Mouse (Mus musculus) regulatory T cell (primary cell): ENCODE data around the gene Gadd45g.

Source experiments
- in situ Hi-C: fragments of 300-600 bp; cut with MboI, MseI; formaldehyde crosslinking; loops from one replicate; pipeline ENCODE4 v1.15.1; 2025; ENCODE audit warnings: high pct_unique_total_duplicates

Gene Gadd45g

DNA sequence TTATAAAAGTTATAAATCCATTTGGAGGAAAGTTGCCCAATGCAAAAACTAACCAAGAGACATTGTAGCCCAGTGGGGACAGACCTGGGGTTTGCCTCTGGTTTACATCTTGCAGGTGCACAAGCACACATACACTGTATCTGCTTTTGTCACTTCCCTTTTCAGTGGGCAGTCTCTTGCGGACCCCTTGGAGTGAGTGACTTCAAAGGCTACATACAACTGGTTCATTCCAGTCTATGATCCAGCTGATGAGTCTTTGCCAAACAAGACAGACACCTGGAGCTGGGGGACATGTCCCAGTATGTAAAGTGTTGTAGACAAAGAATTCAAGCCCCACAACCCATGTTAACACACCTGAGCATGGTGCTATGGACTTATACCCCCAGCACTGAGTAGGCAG is 4.1 kb downstream of the Gadd45g start:
- in situ Hi-C loops: loop anchor here (5.0 kb wide), 1 partner anchor 97 kb away; no protein-coding TSS in a partner anchor

DNA sequence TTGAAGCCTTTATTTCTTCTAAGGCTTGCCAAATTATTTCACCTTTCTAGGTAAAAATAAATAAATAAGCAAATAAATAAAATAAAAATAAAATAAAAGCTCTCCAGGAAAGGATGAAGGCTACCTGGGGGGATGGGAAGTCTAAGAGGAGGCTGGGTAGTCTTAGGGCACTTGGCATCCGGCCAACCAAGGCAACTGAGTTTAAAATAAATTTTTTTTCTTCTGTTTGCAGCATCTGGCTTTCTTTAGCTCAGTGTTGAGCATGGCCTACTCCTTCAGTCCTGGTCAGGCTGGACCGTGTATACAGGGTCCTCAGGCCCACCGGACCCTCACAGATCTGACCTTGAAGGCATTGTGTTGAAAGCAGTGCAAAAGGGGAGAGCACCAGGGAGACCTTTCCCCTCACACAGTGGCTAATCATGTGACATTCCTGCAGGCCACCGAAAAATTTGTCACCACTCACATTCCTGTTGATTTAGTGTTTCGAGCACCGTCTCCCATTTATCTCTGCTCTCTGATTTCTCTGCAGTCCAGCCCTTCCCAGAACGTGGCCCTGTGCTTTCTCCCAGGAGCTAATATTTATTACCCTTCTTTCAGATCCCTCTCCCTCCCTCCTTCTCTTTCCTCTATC is 6.2 kb downstream of the Gadd45g start:
- in situ Hi-C loops: loop anchor here (5.0 kb wide), 1 partner anchor 95 kb away; no protein-coding TSS in a partner anchor

DNA sequence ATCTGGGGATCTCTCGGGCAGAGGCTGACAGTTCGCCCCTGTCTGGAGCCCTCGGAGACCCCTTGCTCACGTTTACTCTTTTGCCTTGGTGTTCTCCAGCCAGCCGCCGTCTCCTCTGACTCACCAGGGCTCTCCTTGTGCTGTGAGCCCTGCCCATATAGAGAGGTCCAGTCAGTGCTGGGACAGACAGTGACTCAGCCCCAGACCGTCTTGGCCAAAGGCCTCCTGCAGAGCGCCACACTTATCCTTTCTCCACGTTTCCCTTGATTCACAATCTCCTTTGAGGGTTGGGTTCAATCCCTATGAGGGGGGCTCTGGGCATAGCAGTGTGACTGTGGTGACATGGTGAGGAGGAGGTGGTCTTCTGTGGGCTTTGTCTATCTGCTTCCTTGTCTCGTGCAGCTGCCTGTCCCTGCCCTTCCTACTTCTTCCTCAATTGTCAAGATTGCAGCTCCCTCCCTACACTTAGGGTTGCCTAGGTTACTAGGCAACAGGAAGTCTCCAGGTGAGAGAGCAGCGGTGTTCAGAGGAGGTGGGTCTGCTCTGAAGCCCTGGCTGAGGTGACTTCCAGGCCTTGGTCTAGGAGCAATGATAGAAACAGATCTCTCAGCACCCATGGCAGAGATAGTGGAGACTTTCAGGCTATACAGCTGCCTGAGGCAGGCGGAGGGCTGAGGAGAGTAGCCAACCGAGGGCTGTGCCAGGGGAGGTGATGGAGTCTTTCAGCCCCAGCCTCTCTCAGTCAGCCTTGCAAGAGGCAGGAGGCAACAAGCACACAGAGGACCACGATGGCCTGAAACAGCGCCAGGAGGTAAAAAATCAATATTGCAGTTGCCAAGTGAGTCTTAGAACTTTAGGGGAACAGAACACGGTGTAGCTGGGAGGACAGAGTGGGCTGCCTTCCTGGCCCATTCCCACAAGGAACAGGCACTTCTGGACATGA is 7.1 kb downstream of the Gadd45g start:
- in situ Hi-C loops: loop anchor here (5.0 kb wide), 1 partner anchor 94 kb away; no protein-coding TSS in a partner anchor

DNA sequence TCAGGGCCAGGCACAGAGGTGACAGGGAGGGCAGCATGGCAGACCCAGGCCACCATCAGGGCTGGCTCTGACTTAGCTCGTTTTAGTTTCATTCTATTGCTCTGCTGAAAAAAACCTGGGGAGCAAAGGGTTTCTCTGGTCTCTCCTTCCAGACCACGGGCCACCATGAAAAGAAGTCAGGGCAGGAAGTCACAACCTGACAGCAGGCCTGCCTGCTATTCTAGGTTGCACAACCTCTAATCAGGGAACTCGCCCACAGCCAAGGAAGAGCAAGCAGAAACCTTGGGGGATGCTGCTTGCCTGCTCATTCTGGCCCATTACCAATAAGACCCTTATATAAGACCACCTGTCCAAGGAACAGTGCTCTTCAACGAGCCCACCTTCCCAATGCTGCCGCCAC is 9.1 kb downstream of the Gadd45g start:
- in situ Hi-C loops: no loop called here

DNA sequence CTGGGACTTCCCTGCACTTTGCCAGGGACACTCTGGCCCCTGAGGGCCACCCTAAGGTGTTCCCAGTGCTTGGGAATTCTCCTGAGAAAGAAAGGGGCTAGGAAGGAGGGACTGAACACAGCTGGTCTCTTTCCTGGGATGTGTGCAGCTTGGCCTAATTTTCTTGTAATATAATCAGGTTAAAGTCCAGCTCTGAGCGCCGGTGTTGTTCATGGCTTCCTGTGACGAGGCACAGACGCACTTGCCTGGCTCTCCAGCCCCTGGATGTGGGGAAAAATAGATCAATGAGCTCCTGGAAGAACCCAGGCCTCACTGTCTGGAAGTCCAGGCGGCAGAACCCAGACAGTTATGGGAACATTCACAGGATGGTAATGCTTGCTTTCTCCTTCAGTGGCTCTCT is 10.7 kb downstream of the Gadd45g start:
- in situ Hi-C loops: no loop called here

DNA sequence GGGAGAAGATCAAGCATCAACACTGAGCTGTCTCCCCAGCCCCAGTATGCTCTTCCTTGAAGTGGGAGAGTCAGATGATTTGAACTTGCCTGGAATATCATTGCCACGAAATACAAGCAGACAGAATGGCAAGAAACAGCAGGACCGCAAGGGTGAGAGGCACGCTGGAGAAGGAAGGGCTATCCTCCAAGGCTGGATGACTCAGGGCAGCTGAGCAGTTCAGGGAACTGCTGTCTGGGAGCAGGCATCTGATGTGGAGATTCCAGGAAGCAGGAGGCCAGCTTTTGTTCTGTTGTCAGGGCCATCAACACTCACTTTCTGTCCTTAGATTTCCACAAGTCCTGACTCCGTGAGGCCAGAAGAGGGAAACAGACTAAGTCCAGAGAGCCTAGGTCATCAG is 12.0 kb downstream of the Gadd45g start:
- in situ Hi-C loops: no loop called here

DNA sequence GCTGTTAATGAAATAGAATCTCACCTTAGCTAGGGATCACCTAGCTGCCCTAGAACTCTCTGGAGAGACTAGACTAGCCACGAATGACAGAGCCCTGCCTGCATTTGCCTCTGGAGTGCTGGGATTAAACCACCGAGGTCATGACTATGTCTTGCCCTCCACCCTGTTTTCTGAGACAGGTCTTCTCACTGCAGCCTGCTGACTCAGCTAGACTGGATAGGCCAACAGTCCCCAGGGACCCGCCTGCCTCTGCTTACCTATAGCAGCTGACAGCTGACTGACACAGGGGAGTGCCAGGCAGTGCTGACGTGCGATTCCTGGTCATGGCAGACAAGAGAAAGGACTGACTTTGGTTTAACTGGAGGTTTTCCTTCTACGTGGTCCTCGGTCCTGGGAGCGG is 12.7 kb downstream of the Gadd45g start:
- in situ Hi-C loops: no loop called here

DNA sequence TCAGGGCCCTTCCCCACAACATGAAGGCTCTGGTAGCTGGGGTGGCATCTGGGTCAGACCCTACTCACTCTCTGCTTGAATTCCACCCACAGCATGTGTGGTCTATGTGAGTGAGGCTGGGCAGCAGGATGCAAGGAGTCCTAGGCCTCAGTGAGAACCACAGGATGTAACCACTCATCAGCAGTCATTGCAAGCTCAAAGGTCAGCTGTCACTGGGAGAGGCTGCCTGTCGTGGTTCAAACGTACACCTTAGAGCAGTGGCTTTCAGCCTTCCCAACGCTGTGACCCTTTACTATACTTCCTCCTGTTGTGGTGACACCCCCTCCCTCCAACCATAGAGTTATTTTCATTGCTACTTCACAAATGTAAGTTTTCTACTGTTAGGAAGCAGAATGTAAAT is 13.3 kb downstream of the Gadd45g start:
- in situ Hi-C loops: no loop called here

DNA sequence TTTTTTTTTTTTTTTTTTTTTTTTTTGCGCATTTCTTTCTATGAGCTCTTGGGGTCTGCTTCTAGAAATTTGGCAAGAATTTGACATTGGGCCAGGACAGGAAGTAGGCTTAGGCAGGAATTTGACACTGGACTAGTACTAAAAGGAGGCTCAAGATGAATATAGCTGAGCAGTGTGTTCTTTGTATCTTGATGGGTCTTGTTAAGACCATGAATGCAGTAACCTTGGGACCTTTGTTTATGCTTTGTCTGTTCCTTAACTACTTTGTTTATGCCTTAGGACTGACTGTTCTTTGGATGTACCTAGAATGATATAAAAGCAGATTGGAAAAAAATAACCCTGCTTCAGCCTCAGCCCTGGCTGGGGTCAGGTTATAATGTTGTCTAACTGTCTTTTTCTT is 16.3 kb downstream of the Gadd45g start:
- in situ Hi-C loops: no loop called here

DNA sequence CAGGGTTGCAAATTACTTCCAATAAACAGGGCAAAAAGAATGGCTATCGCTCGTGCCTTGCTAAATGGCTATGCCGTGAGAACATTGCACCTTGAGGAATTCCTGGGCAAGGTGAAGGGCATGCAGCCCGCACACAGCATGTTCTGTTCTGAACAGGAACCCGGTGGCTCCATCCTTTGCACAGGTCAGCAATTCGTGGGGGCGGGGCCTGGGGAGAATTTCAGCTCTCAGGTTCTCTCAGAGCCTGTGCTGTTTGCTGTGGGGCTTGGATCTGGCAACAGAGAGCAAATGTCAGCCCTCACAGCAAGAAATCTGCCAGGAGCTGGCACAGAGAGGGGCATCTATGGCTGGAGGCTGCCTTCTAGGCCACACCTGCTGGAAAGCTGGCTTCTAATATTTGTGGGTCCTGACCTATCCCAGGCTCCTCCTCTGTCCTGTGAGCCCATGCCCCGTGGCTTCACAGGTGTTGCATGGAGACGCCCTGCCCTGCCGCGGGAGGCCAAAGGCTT is 19.7 kb downstream of the Gadd45g start:
- in situ Hi-C loops: no loop called here

DNA sequence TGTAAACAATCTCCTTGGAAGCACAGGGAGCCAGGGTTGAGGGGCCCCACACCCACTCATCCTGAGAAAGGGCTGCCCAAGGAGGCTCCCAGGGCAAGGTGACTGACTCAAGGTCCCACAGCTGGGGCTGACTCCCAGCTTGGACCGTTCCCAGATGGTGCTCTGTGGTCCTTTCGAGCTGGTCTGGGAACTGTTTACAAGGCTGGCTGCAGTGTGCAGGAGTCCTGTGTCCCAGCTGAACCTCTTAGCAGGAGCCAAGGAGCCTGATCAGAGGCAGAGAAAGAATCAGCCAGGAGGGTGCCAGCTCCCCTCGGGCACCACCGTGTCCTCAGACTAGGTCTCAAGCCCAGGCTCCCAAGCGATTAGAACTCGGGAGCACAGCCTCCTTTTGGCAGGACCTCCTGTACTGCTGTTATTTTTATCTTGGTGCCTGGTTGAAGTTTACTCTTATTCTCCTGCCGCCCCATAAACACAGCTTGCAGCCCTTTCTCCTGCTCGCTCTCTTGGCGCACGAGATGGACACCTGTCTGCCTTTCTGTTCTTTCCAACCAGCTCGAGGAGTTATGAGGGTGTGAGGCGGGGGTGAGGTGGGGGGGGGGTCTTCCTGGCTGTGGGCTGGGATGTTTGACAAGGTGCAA is 22.1 kb downstream of the Gadd45g start:
- in situ Hi-C loops: no loop called here

DNA sequence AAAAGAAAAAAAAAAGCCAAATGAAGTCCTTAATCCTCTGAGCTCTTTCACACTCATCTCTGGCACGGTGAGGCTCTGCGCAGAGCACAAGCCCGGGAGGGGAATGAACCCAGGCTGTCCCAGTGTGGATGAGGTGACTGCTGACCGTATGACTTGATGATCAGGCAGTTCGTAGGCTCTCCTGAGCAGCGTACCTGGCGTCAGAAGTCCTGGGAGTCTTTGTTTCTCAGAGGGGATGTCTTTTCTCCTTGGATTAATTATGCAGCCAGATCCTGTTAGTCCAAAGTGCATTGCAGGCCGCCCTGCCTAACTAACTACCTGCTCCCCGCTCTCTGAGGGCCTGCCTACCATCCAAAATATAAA is 22.6 kb downstream of the Gadd45g start:
- in situ Hi-C loops: no loop called here

DNA sequence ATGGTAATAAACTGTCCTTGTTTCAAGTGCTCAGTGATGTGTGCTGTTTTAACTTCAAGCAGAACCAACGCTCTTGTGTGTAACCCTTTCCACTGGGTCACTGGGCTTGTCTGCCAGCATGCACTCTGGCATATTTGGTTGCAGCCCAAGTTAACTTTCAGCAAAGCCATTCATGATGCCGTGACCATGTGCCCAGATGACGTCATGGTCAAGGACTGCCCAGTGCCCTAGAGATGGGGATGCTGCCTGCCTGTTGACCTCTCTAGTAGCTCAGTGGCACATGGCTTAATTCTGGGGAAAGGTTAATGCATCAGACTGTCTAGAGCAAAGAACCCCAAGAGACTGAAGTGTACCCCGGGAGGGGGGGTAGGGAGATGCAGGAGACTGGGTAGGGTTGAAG is 24.7 kb downstream of the Gadd45g start:
- in situ Hi-C loops: no loop called here

DNA sequence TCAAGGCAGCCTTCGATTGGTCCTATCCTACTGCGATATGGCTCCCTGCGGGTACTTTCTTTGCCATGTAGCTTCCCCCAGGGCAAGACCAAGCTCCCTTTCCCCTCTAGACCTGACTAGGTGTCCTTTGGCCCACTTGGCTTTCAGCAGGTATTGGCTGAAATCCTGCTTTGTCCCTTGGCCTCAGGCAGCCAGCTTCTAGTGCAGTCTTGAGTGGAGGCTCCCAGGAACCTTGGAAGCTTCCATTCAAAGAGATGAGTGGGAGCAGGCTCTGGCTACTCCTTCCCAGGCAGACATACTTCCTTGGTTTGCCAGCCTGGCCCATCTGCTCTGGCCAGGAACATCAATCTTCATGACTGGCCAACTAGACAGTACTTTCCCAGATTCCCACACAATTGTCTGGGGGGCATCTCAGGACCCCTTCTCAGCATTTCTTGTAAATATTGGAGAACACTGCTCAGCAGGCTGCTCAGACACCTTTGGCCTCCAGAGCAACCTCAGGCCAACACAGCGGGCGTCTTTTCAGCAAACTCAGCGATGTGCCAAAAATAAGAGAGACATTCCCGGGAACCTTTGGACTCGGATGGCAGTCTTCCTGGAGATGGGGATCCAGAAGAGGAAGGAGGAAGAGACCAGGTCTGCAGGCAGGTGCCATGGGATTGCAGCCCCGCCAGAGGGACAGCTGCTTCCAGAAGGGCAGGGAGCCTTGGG is 25.9 kb downstream of the Gadd45g start:
- in situ Hi-C loops: no loop called here

DNA sequence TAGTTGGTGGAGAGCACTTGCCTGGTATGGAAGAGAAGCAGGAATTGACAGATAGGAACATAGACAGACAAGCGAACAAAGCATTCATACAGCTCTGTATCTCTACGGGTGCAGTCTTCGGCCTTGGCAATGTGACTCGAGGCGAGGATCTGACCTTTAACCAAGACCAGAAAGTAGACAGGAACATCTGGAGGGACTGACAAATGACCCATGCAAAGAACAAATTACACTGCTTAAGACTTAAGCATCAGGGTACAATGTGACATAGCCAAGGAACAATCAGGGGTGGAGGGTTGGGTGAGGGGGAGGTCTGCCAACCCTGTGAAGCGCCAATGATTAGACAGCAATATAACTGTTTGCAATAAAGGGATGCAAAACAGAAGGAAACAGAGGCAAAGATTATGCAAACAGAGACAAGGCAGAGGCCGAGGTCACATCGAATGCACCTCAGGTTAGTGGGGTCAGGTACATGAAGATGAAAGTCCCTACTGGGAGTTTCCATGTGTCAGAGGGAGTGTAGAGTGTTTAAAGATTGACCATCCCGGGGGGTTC is 26.6 kb downstream of the Gadd45g start:
- in situ Hi-C loops: no loop called here

DNA sequence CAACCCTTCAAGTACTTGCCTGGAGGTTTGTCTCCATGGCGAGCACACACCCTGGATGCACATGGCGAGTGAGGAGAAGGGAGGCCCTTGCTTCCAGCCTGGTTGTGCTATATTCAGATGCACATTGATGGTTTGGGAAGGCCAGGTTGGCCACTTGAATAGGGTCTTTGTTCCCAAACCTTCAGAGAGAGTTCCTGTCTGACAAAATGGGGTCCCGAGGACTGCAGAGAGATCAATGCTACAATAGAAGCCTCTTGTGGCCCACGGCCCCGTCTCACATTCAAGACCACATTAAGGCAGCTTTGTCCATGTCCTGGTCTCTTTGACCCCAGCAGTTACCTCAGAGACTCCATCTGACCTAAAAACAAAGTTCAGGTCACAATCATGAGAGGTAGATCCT is 27.3 kb downstream of the Gadd45g start:
- in situ Hi-C loops: no loop called here

DNA sequence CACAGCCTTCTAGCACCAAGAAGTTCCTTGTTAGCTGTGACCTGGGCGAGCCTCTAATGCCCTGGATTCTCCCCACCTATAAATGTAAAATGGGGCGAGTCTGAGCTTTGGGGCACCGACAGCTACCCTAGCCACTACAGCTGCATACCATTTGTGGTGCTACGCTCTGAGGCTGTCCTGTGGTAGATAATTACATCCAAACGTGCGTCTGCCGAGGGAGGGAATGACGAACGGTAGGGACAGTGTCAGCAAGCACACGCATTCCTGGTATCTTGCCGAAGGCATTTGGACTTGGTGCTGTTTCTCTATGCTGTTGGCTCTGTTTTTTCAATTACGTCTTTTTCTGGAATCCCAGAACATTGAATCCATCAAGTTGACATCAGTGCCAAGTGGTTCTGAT is 29.7 kb downstream of the Gadd45g start:
- in situ Hi-C loops: no loop called here

DNA sequence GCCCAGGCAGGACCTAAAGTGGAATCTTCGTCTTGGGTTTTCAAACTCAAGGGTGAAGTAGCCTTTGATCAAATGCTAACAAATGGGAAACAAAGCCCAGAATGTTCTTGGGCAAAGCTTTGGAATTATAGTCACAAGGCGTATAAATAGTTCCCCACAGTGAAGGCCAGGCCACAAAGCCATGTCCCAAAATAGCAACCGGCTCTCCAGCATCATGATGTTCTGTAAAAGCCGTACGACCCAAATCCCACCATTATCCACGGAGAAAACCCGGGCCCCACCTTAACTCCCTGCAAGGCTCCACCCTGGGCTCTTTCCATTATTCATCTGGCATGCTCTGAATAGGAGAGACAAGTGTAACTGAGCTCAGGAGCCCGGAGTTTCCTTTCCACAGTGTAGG is 32.3 kb downstream of the Gadd45g start:
- in situ Hi-C loops: no loop called here

DNA sequence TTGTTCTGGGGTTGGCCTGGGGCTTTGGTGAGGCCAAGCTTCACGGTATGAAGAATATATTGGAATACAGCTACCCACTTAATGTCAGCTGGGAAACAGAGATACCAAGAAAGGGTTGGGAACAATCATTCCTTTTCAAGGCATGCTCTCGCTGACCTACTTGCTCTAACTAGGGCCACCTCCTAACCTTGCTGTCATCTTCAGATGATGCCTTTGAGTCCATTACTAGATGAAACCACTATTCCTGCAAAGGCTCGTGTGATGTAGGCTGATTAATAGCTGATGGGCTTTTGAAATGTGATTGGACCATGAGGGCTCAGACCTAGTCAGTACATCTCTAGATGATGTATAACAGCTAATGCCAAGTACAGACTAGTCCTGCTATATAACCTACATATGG is 33.1 kb downstream of the Gadd45g start:
- in situ Hi-C loops: no loop called here

DNA sequence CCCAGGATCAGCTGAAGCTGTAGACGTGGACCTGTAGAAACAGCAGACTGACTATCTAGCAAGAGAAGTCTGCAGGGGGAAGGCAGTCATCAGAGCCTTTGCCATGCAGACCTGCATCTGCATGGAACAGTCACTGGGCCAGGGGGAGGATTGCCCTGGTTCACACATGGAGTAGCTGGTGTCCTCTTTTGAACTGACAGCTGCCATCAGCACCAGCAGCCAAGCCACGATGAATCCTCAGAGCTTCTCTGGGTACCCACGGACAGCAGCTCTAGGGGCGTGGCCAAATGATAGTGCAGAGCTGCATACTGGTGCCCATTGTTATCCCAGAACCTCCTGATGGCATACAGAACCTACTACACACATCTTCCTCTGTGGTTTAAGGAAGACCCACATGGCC is 33.5 kb downstream of the Gadd45g start:
- in situ Hi-C loops: no loop called here
